Mouse (Mus musculus) c-Kit-positive CD71-positive TER-119-negative erythroid progenitor cells, embryonic 14.5 days (primary cell): ENCODE measurements around the gene Agap2.
"Not testable (repeated sequence)": the region's sequence is repeated elsewhere in the genome, so short reads cannot be mapped to it uniquely, and the experiment has no call there.

Experiments used
- DNase-seq: peaks from one replicate; pipeline ENCODE4 v3.0.0-alpha.2; 2013; ENCODE audit warnings: low read depth

Gene Agap2

DNA sequence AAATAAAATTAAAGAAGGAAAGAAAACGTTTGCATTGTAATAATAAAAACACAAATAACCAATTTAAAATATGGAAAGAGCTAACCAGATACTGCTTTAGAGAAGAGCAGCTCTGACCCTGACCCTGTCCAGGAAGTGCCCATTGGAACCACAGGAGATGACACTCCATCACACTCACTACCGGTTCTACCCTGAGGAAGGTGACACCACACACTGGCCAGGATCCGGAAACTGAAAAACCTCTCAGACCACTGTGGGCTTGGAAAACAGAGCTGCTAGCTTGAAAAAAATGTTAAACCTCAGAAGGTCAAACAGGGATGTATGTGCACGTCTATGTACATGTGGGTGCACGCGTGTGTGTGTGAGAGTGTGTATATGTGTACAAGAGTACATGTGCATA is 26.1 kb downstream of the Agap2 start:
- no peak for DNase-seq

DNA sequence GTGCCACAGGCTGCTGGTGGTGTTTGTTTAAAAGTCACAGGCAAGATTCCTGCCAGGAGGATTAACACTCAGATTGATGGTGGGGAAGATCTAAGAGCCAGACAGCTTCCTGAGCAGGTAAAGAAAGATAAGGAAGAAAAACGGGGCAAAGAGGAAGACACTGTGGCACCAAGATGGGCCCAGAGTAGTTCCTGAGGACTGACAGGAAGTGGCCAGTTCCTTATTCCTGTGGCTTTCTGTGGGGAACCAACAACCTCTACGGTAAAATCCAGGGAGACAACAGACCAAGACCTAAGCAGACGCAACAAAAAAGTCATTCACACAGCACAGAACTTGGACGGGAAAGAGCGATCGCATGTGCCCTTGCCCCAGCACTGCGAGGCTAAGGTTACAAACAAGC is 28.5 kb downstream of the Agap2 start:
- no peak for DNase-seq

DNA sequence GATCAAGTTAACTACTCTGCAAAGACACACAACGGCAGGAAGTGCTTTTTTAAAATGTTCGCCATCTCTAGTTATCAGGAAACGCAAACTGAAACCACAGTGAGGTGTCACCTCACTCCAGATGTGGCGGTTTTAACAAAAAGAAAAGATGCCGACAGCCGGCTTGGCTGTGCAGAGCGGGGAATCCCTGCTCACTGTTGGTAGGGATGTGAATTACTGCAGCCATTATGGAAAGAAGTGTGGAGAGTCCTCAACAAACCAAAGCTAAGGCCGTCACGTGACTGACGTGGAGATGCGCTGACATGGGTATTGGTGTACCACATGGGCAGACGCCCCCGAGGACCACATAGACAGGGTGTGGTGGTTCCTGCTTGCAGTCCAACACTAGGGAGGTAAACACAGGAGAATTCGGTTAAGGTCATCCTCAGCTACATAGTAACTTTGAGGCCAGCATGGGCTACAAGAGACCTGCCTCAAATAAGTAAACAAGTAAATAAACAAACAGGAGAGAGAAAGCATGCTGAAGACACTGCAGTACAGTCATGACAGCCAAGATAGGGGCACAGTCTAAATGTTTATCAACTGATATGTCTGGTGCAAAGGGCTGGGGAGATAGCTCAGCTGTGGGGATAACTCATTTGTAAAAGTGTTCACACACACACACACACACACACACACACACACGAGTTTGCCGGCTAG is 32.6 kb downstream of the Agap2 start:
- DNase-seq, result no peak

- DNase-seq, result no peak
Observed at GRCm38 (mm10) chr10:127108262-127108583, 33.1 kb downstream of the Agap2 start.

DNA sequence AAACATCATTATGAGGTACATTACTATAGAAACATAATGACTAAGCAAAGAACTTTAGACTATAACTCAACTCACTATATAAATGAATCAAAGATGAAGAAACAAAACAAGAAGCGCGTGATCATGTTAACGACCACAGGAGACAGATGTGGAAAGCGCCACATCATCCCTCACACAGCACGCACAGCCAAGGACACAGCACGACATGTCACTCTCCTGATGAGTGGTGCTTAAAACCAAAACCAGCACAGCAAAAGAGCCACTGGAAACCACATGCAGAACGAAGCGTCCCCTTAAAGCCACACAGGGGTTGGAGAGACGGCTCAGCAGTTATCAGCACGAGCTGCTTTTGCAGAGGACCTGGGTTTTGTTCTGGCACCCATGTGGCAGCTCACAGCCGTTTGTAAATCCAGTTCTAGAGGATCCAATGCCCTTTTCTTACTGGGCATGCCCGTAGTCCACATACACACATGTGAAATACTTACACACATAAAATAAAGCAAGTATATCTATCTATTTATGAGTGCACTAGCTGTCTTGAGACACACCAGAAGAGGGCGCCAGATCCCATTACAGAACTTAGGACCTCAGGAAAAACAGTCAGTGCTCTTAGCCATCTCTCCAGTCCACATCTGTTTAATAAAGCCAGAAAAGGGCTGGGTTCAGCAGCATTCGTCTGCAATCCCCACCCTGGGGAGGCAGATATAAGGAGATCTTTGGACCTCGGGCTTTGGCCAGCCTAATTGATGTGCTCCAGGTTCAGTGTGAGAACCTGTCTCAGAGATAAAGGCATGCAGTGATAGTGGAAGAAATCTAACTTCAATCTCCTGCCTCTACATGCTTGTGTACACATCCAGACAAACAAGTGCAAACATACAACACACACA is 36.2 kb downstream of the Agap2 start:
- DNase-seq, result no peak

DNA sequence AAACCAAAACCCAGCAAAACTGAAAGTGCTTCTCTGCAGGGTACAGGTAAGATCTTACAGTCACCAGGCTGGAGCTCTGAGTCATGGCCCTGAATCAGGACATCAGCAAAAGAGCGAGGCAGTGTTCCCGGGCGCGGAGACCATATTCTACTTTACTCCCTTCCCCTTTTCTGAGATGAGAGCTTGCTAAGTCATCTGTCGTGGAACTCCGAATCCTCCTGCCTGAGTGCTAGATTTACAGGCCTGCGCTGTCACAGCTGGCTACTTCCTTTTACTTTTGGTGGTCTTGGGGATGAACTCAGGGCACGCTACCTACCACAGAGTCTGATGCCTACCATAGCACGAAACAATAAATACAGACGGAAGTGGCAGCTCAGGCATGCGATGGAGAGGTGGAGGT is 39.3 kb downstream of the Agap2 start:
- DNase-seq, result no peak

DNA sequence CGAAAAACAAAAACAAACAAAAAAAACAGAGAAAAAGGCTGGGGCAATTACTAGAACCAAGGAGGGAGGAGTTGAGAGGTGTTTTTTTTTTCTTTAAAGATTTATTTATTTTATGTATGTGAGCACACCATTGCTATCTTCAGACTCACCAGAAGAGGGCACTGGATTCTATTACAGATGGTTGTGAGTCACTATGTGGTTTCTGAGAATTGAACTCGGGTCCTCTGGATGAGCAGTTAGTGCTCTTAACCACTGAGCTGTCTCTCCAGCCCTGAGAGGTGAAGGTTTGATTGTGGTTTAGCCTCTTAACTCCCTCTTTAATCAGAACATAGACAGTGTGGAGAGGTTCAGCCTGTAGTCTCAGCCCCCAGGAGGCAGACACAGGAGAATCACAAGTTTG is 40.0 kb downstream of the Agap2 start:
- no peak for DNase-seq

GRCm38 (mm10) chr10:127118470-127118869 is 43.4 kb downstream of the Agap2 start:
- no peak for DNase-seq

GRCm38 (mm10) chr10:127119229-127119628 is 44.1 kb downstream of the Agap2 start:
- DNase-seq, result no peak

DNA sequence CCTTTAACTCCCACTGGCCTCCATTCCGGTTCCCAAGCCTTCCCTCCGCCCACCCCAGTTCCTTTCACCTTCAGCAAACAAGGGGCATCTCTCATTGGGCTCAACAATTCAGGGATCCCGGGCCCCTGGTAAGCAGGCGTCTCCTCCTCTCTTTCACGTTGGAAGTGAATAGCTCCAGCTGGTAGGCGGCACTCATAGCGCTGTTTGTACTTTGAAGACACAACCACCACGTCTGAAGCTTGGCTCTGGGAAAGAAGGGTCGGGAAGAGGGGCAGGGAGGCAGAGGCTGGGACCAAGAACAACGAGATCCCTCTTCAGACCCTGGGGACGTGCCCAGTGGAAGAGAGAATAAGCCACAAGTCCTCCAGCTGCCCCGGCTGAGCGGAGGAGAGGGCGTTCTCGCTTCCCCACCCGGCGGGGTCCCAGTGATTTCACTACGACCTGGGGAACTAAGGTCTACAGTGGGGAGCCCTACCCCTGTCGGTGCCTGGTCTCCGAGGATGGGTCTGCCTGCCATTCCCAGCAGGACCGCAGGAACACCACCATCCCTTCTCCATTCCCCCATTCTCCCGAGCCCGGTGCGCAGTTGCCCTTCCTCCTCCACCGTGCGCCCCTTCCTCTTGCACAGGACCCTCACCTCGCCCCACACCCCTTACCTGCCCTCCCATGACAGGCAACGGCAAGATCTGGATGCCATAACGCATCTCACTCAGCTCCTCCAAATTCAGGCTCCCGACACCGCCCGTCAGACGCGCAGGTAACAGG is 45.4 kb downstream of the Agap2 start:
- DNase-seq, result no peak

GRCm38 (mm10) chr10:127121066-127121477 is 46.0 kb downstream of the Agap2 start, which contains the start of gene Os9:
TSS of gene Os9 (minus strand) at chr10:127121131.
- DNase-seq, result peak; percentile 97

DNA sequence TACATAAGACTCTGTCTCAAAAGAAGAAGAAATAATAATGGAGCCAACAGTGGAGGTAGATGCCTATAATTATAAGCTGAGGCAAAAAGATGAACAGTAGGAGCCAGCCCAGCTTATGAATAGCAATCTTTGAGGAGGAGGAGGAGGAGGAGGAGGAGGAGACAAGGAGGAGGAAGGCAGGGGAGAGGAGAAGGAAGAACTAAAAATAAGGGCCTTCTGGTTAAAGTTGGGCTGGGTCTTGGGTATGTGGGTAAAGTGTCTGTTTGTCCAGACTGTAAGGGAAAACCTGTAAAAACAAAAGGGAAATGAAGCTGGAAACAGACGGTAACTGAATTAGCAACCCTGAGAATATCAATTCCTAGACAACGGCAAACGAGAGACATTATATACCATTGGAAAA is 46.9 kb downstream of the Agap2 start:
- DNase-seq, result no peak

GRCm38 (mm10) chr10:127122784-127123435 is 47.8 kb downstream of the Agap2 start:
- DNase-seq, result no peak

GRCm38 (mm10) chr10:127123436-127123805 is 48.3 kb downstream of the Agap2 start:
- DNase-seq, result peak; percentile 87

DNA sequence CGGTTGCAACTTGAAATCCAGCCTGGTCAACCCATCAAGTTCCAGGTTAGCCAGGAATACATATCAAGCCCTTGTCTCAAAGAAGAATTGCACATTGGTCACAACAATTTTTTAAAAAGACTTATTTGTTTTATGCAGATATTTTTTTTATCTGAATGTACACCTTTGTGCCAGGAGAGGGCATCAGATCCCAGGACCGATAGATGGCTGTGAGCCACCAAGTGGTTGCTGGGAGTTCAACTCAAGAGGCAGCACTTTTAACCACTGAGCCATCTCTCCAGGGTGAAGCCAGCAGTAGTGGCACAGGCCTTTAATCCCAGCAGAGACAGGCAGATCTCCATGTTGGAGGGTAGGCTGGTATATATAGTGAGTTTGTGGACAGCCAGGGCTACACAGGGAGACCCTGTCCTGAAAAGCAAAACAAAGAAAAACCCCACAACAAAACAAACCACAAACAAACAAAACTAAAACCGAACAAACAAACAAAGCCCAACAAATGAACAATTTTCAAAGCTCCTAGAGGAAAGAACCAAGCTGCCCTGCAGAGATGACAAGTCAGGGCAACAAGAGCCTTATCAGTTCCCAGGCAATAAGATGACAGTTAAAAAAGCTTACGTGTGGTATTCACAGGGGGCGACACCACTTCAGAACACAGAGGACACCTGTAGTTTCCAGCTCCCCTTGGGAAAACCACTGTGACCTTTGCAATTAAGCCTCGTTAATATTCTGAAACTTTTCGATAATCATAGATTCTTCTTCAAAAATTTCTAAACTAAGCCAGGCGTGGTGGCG is 50.3 kb downstream of the Agap2 start:
- no peak for DNase-seq

- no peak for DNase-seq
Observed at GRCm38 (mm10) chr10:127126579-127126978, 51.5 kb downstream of the Agap2 start.

- DNase-seq, result no peak
Observed at GRCm38 (mm10) chr10:127127711-127128279, 52.7 kb downstream of the Agap2 start.

DNA sequence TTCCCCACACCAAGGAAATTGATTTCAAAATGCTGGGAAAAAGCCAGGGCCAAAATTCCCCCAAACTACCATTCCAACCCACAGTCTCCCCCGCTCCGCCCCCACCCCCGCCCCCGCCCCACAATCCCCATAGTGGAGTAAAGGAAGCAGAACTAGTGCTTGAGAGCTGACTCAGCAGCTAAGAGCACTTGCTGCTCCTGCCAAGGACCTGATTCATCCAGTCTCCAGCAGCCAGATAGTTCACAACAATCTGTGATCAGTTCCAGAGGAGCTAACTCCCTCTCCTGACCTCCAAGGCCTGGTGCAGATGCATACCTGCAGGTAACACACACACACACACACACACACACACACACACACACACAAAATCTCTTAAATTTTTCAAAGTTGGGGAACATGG is 54.3 kb downstream of the Agap2 start:
- DNase-seq, result no peak

- DNase-seq, result no peak
Observed at GRCm38 (mm10) chr10:127132469-127132868, 57.4 kb downstream of the Agap2 start.

- DNase-seq, result not testable (repeated sequence)
Observed at GRCm38 (mm10) chr10:127134394-127135035, 59.4 kb downstream of the Agap2 start.
